Mouse (Mus musculus): ENCODE measurements around the gene Grsf1. TPM values are rescaled to one million over a fixed set of nuclear protein-coding genes. Genes with fewer than 3 reads are reported as not detected.

Grsf1 gene
- polyA plus RNA-seq, 1 experiment = 15.9 TPM

DNA sequence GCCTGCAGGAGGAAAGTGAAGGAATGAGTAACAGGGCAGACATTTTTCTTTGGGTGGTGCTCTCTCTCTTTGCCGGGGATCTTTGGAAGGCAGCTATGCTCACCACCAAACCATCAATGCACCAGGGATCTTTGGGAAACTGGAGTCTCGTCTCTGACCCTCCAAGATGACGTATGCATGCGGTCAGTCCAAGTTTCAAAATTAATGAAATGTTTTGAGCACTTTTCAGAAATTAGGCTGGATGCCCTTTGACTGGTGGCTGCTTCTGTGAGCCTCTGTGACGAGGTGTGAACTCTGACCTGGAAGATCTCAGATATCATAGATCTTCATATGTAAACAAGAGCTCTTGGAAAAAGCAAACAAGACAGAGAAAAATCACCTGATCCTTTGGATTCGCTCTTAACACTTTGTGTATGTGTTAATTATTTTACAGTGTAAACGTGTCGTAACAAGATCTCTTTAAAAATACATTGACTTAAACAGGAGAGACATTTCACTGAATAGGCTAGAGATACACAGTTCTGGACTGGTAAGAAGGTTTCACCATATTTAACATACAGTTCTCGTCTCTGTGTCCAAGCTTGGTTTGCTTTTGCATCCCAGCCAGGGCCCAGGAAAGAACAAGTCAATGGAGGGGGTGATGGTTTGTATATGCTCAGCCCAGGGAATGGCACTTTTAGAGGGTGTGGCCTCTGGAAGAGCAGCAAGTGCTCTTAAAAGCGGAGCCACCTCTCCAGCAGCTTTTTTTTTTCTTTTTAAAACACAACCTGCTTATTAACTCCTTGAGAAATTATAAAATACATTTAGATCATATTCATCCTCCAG lies 14.9 kb upstream of the Grsf1 start:
- Histone ChIP-seq H3K4me3 (replicated peaks) (no peak overlapping the region), H3K27me3 (replicated peaks) (peaks cover 9% of the 10 kb centered on the region), H3K9me3 (no peaks in the 10 kb centered on the region), H3K36me3 (replicated peaks; ENCODE audit: low read length) (no peaks in the 10 kb centered on the region), H3K4me1 (peaks cover 25% of the 10 kb centered on the region)
- no peak for TF ChIP-seq FLI1 (IDR thresholded peaks at IDR 0.05; ENCODE audit: low read length)
- no peak for TF ChIP-seq GATA1 (IDR thresholded peaks at IDR 0.05; ENCODE audit: borderline replicate concordance, low read length)

DNA sequence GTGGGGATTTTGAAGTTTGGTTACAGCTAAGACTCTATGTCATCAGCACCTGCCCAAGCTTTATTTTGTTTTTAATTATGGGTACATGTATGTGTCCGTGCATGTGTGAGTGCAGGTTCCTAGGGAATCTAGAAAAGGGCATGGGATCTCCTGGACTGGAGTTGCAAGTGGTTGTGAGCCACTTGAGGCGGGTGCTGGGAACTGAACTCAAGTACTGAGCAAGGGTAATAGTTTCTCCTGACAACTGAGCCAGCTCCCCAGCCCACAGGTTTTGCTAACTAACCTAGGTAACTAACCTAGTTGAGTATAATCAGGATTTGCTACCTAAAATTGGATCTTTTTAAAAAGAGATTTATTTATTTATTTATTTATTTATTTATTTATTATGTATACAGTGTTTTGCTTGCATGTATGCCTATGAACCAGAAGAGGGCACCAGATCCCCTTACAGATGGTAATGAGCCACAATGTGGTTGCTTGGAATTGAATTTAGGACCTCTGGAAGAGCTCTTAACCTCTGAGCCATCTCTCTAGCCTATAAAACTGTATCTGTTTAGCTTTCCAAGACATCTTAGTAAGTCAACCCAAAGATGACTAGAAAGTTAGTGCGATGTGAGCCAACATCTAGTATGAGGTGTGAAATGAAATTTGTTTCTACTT lies 13.4 kb upstream of the Grsf1 start:
- TF ChIP-seq FLI1 (IDR thresholded peaks at IDR 0.05; ENCODE audit: low read length) = no peak
- no peak for TF ChIP-seq GATA1 (IDR thresholded peaks at IDR 0.05; ENCODE audit: borderline replicate concordance, low read length)
- peaks cover 32% of the 10 kb centered on the region for H3K4me1 ChIP-seq
- no peak overlapping the region for H3K4me3 ChIP-seq (replicated peaks)
- H3K36me3 ChIP-seq (replicated peaks; ENCODE audit: low read length) = no peaks in the 10 kb centered on the region
- H3K27me3 ChIP-seq (replicated peaks) = peaks cover 20% of the 10 kb centered on the region
- no peaks in the 10 kb centered on the region for H3K9me3 ChIP-seq

DNA sequence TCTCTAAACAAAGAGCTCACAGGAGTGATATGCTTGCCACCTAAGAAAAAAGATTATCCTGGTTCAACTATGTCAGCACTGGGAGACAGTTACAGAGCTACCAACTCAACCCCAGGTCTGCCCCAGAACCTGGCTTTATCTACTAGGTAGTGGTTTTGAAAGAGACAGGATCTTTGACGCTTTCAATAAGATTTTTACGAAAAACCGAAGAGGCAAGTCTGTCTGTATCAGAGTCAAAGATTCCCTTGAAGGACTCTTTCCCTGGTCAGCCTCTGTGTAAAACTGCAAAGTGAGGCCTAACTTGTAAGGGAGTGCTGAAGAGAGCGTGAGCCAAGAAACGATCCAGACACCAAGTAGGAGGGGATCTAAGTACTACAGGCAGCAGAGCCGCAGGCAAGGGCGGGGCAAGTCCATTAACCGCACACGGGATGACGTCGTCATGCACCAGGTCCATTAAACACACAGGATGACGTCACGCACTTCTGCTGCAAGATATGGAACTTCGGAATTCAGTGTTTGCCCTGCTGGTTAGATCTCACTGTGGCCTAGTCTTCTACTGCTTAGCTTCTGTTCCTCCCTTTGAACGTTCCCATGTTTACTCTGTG lies 12.7 kb upstream of the Grsf1 start:
- H3K4me1 ChIP-seq = peaks cover 32% of the 10 kb centered on the region
- no peaks in the 10 kb centered on the region for H3K9me3 ChIP-seq
- no peak for TF ChIP-seq GATA1 (IDR thresholded peaks at IDR 0.05; ENCODE audit: borderline replicate concordance, low read length)
- TF ChIP-seq FLI1 (IDR thresholded peaks at IDR 0.05; ENCODE audit: low read length) = no peak
- H3K4me3 ChIP-seq (replicated peaks) = peak overlapping the region; percentile 31
- H3K36me3 ChIP-seq (replicated peaks; ENCODE audit: low read length) = no peaks in the 10 kb centered on the region
- H3K27me3 ChIP-seq (replicated peaks) = peaks cover 27% of the 10 kb centered on the region

DNA sequence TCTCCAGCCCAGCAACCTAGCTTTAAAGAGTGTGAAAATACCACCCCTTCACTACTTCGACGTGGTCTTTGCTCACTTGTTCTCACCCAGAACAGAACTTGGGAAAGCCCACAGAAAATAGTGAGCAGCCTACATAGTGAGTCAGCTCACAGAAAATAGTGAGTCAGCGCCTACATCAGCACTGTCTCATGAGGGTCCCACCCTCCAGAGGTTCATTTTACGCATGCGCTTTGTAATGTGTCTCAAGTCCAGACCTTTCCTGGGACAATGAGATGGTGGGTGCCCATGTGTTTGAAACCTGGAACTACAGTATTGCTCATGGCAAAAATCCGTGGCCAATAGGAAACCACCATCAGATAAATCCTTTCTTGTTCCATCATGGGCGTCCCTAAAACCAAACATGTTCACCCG lies 12.0 kb upstream of the Grsf1 start:
- H3K4me3 ChIP-seq (replicated peaks) = no peak overlapping the region

DNA sequence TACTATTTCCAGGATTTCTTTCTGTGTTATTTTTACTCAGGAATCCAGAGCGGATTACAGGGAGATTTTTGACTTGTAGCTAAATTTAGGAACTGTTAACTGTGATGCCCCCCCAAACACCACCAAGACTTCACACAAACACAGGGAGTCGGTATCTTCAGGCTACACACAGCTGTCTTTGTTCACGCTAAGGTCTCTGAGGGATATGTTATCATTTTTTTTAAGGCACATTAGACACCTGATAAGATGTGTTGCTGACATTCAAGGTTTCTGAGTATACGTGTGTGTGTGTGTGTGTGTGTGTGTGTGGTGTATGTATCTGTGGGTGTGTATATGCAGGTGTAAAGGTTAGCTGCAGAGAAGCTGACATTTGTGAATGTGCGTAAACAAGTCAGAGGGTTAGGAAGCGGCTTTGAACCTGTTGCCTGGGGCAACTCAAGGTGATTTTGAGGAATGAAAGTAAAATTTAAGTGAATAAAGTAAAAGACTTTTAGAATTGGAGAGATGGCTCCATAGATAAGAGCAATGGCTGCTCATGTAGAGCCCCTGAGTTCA lies 9.9 kb upstream of the Grsf1 start:
- TF ChIP-seq GATA1 (IDR thresholded peaks at IDR 0.05; ENCODE audit: borderline replicate concordance, low read length) (no peak), FLI1 (IDR thresholded peaks at IDR 0.05; ENCODE audit: low read length) (no peak)

More for the DNA sequence above, 12.0 kb upstream of the Grsf1 start:
- Histone ChIP-seq H3K4me1 (peaks cover 32% of the 10 kb centered on the region), H3K9me3 (no peaks in the 10 kb centered on the region), H3K36me3 (replicated peaks; ENCODE audit: low read length) (no peaks in the 10 kb centered on the region), H3K27me3 (replicated peaks) (peaks cover 33% of the 10 kb centered on the region)
- TF ChIP-seq FLI1 (IDR thresholded peaks at IDR 0.05; ENCODE audit: low read length) (no peak), GATA1 (IDR thresholded peaks at IDR 0.05; ENCODE audit: borderline replicate concordance, low read length) (no peak)

DNA sequence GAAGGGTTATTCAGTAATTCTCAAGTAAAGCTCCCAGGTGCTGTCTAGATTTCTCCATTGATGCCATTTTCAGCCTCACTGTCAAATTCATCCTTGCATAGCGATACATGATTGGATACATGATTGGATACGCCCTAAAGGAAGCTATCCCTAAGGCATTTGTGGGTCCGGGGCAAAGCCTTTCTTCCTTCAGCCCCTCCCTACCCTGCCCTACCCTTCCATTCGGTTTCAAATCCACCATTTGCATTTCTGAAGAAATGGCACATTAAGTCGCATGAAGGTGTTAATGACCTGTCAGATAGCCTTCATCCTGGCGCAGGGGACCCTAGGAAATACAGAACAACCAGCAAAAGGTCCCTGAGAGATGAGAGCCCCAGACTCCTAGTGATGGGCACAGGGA lies 9.3 kb upstream of the Grsf1 start:
- no peaks in the 10 kb centered on the region for H3K9me3 ChIP-seq
- no peak overlapping the region for H3K4me3 ChIP-seq (replicated peaks)
- H3K4me1 ChIP-seq = peaks cover 28% of the 10 kb centered on the region
- H3K36me3 ChIP-seq (replicated peaks; ENCODE audit: low read length) = no peaks in the 10 kb centered on the region
- TF ChIP-seq FLI1 (IDR thresholded peaks at IDR 0.05; ENCODE audit: low read length) = no peak
- no peak for TF ChIP-seq GATA1 (IDR thresholded peaks at IDR 0.05; ENCODE audit: borderline replicate concordance, low read length)
- H3K27me3 ChIP-seq (replicated peaks) = peaks cover 41% of the 10 kb centered on the region

More for the DNA sequence above, 9.9 kb upstream of the Grsf1 start:
- Histone ChIP-seq H3K36me3 (replicated peaks; ENCODE audit: low read length) (no peaks in the 10 kb centered on the region), H3K4me3 (replicated peaks) (no peak overlapping the region), H3K9me3 (no peaks in the 10 kb centered on the region), H3K4me1 (peaks cover 32% of the 10 kb centered on the region), H3K27me3 (replicated peaks) (peaks cover 38% of the 10 kb centered on the region)

DNA sequence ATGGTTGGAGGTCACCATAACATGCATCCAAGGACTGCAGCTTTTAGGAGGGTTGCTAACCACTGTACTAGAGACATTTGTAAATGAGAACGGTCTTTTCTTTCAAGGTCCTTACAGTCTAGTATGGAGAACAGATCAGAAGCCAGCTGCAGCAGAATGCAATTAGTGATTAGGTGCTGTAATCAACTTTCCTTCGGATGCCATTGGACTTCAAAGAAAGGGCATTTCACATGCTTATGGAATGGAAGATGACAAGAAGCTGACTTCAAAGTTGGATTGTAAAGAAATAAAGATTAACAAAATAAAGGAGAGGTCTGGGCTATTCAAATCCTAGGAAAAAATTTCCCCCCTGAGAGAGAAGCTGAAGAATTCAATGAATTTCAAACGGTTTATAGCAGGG lies 8.3 kb upstream of the Grsf1 start:
- Histone ChIP-seq H3K27me3 (replicated peaks) (peaks cover 41% of the 10 kb centered on the region), H3K36me3 (replicated peaks; ENCODE audit: low read length) (no peaks in the 10 kb centered on the region), H3K4me3 (replicated peaks) (no peak overlapping the region), H3K4me1 (peaks cover 25% of the 10 kb centered on the region), H3K9me3 (no peaks in the 10 kb centered on the region)
- TF ChIP-seq FLI1 (IDR thresholded peaks at IDR 0.05; ENCODE audit: low read length) (no peak), GATA1 (IDR thresholded peaks at IDR 0.05; ENCODE audit: borderline replicate concordance, low read length) (no peak)

DNA sequence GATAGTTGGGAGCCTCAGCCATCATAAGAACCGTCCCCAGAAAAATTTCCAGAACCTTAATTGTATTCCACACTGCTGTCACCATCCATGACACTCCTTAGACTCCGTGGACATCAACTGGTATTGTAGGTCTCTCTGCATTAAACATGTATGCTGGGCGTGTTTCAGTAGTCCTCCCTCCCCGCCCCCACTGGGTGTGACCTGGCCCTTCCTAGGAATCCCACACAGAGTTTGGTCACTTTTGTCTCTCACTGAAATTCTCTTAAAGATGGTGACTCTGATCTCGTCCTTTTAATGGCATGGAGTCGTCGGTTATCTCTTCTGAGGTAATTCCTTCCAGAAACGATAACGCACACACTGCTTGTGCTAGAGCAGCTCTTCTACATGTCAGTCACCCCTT lies 7.7 kb upstream of the Grsf1 start:
- H3K4me1 ChIP-seq = peaks cover 25% of the 10 kb centered on the region
- peaks cover 41% of the 10 kb centered on the region for H3K27me3 ChIP-seq (replicated peaks)
- no peak overlapping the region for H3K4me3 ChIP-seq (replicated peaks)
- TF ChIP-seq FLI1 (IDR thresholded peaks at IDR 0.05; ENCODE audit: low read length) = no peak
- no peak for TF ChIP-seq GATA1 (IDR thresholded peaks at IDR 0.05; ENCODE audit: borderline replicate concordance, low read length)
- no peaks in the 10 kb centered on the region for H3K36me3 ChIP-seq (replicated peaks; ENCODE audit: low read length)
- H3K9me3 ChIP-seq = no peaks in the 10 kb centered on the region

DNA sequence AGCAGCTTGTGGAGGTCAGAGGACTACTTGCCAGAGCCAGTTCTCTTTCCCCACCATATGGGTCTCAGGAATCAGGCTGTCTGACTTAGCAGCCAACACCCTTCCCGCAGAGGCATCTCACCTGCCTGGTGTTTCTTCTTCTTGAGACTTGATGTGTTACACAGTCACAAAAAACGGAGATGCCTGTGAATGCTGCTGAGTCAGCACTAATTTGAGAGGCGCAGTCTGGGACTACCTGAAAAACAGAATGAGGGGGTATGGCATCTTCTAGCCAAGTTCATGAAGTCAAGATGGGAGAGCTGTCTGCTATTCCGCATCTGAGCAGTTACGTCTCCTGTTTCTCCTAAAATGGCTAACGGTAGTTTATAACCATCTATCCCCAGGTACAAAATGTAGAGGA lies 4.6 kb upstream of the Grsf1 start:
- TF ChIP-seq GATA1 (IDR thresholded peaks at IDR 0.05; ENCODE audit: borderline replicate concordance, low read length) (no peak), FLI1 (IDR thresholded peaks at IDR 0.05; ENCODE audit: low read length) (no peak)
- no peaks in the 10 kb centered on the region for H3K36me3 ChIP-seq (replicated peaks; ENCODE audit: low read length)

More for the DNA sequence above, 4.6 kb upstream of the Grsf1 start:
- no peaks in the 10 kb centered on the region for H3K9me3 ChIP-seq
- no peak overlapping the region for H3K4me3 ChIP-seq (replicated peaks)
- peaks cover 10% of the 10 kb centered on the region; the same call in 1 of the 2 replicates for H3K4me1 ChIP-seq
- H3K27me3 ChIP-seq (replicated peaks) = peaks cover 28% of the 10 kb centered on the region

All from megakaryocyte, embryonic 14.5 days (primary cell).